Mouse (Mus musculus) mature B cell (primary cell): ENCODE results near the gene Katna1.

Experiments used
- in situ Hi-C: fragments of 300-500 bp; cut with MboI; formaldehyde crosslinking; loops from 2 replicates; pipeline ENCODE4 v1.14.3; 2019

Katna1 gene

DNA sequence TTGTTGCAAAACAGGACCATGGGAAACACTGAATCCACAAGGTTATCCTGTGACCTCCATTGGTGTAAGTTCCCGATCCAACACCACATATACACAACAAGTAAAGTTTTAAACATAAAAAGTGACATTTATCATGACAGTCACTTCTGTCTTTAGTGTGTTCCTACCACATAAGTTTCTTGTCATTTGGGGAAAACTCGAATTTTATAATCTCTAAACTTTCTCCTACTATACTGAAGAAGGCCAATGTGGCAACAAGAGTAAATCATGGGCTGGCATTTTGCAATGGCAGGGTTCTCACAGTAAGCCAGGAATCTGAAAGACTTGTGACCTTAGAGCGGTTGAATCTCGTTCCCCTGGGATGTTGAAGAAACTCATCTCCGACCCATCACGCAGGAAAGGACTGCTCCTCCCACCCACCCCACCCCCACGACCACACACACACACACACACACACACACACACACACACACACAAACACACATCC lies 54.0 kb downstream of the Katna1 start:
- in situ Hi-C loops: no loop called here

DNA sequence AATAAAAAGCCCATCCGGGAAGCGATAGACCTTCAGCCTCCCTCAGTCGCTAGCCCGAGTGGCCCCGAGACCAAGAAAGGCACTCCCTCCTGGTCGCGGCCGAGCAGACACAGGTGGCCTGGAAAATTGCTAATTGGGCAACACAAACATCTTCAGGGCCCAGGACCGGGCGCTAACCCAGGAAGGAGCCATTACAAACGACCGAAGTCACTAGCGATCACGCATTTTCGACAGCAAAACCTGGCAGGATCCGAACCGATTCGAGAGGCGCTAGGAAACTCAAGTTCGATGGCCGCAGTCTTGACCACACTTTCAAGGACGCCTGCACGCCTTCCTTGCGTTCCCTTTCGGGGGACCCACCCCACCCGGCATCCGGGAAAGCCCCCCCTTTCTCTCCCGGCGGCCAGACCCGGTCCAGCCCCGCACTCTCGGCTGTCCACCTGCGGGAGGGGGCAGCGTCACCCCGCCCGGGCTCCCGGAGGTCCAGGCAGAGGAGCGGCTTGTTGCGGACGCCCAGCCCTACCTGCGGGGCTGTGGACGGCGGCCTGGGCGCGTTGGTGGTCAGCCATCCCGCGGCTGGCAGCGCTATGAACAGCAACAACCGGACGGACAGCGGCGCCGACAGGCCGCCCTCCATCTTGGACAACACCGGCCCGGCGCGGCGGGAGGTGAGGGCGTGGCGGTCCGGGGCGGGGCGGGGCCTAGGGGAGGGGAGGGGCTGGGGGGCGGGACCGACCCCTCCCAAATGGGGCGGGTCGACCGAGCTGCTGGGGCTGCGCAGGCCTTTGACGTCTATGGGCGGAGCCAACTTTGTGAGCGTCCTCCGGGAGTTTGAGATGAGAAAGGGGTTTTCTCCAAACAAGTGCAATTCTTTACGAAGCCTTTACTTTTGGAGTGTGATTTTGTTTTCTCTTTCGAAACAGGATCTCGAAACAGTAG lies 54.7 kb downstream of the Katna1 start:
- in situ Hi-C loops: no loop called here

- in situ Hi-C loops: no loop called here
These were observed 55.4 kb downstream of the Katna1 start for GRCm38 (mm10) chr10:7781214-7781613.

- in situ Hi-C loops: no loop called here
These were observed 61.5 kb downstream of the Katna1 start for GRCm38 (mm10) chr10:7787319-7787718.

DNA sequence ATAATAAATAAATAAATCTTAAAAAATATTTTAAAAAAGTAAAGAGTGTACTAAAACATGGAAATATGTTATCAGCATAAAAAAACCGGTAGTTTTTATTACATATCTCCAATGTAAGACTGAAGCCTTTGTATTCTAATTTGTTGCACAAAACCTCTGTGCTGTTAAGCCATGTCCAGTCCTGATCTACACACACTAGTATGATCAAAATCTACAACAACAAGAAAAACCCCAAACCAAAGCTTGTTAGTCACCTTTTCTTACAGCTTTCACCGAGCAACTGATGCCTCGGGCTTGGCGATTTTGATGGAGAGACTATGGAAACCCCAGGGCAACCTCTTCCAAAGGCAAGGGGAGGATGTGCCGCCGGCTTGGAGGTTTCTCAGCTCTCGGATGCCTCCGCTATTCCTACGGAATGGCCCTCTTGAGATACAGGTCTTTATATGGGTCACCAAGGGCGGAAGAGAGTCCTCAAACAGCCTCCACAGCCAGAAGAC lies 66.5 kb downstream of the Katna1 start:
- in situ Hi-C loops: no loop called here

GRCm38 (mm10) chr10:7792751-7793385 lies 67.1 kb downstream of the Katna1 start, which contains the start of the genes Ginm1 and Ppil4:
Gene Ginm1, minus strand, starts transcription at chr10:7792824.
Gene Ppil4, plus strand, starts transcription at chr10:7792891.
- in situ Hi-C loops: no loop called here

- in situ Hi-C loops: no loop called here
These were observed 75.5 kb downstream of the Katna1 start for GRCm38 (mm10) chr10:7801258-7801657.

DNA sequence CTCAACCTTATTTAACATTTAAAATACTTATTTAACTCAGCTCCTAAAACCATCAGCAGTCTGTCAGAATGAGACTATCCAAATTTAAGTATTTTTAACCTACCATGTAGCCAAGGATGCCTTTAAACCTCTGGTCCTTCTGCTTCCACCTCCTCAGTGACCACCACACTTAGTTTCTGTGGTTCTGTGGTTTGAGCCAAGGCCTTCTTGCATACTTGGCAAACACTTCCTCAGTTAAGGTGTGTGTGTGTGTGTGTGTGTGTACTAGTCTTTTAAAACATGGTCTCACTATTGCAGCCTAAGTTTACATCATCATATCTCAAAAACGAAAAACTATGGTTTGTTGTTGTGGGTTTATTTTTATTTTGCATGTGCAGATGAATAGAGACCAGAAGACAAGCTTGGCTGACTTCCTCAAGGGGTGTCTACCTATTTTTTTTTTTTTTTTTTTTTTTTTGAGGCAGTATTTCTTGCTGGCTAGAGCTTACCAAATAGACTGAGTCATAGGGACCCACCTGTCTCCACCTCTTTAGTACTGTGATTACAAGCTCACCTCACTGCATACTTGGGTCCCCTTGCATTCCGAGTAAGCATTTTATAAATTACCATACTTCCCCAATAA lies 76.8 kb downstream of the Katna1 start:
- in situ Hi-C loops: no loop called here

DNA sequence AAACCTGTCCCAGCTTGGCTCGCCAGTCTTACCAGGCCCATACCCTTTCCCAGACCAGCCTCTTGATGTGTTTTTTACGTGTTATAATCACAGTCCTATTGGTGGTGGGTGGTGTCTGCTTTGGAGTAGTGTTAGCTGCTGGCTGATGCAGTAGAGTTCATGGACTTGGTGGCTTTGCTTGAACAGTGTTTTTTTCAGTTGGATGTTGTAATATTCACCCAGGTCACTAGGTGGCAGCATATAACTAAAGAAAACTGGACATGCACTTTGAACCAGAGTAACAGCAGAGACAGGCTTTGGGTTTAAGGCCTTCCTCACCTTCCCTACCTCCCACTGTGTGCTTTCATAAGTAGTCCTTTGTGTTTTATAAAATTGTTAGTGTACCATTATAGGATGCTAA lies 84.1 kb downstream of the Katna1 start:
- in situ Hi-C loops: loop anchor here (5.0 kb wide), 1 partner anchor 427 kb away; no protein-coding TSS in a partner anchor
